15 mouse cellular contexts compared by ENCODE assay signal in genomic region chr11:81419112-81419511, GRCm38 (mm10).
"Had no signal": no experiment of that assay in that cellular context is flagged by ENCODE, and none has a peak within 500 bp of the region (broad histone marks: within the 10 kb centered on the region; RNA-seq: fewer than 3 reads in every experiment).

No protein-coding gene starts in this region.

- H3K9me3 ChIP-seq: intestine, embryonic 15.5 days; limb, embryonic 12.5 days; liver, embryonic 13.5 days; lung, embryonic 15.5 days; midbrain, embryonic 13.5 days had no signal

- H3K27ac ChIP-seq: intestine, embryonic 15.5 days; layer of hippocampus, adult 2 months; limb, embryonic 12.5 days; liver, embryonic 13.5 days; lung, embryonic 15.5 days; midbrain, embryonic 13.5 days; stomach, postnatal 0 days had no signal

- H3K4me3 ChIP-seq: intestine, embryonic 15.5 days; layer of hippocampus, adult 2 months; limb, embryonic 12.5 days; liver, embryonic 13.5 days; lung, embryonic 15.5 days; midbrain, embryonic 13.5 days had no signal

- H3K36me3 ChIP-seq: intestine, embryonic 15.5 days; limb, embryonic 12.5 days; liver, embryonic 13.5 days; lung, embryonic 15.5 days; midbrain, embryonic 13.5 days had no signal

- H3K4me1 ChIP-seq: intestine, embryonic 15.5 days; limb, embryonic 12.5 days; liver, embryonic 13.5 days; lung, embryonic 15.5 days; midbrain, embryonic 13.5 days had no signal

- H3K9ac ChIP-seq: intestine, embryonic 15.5 days; limb, embryonic 12.5 days; liver, embryonic 13.5 days; liver, postnatal 0 days; lung, embryonic 15.5 days; midbrain, embryonic 13.5 days had no signal

- H3K27me3 ChIP-seq: intestine, embryonic 15.5 days; limb, embryonic 12.5 days; liver, embryonic 13.5 days; lung, embryonic 15.5 days; midbrain, embryonic 13.5 days had no signal

- H3K4me2 ChIP-seq: intestine, embryonic 15.5 days; limb, embryonic 12.5 days; liver, embryonic 13.5 days; lung, embryonic 15.5 days; midbrain, embryonic 13.5 days had no signal

- ATAC-seq: intestine, embryonic 15.5 days; liver, postnatal 0 days; midbrain, embryonic 13.5 days had no signal

- DNase-seq: kidney, adult 18-20 months; kidney, postnatal 10 days; kidney, postnatal 4 days; liver; liver, embryonic 13.5 days; liver, postnatal 0 days; right cerebral cortex, postnatal 25 days; thymus, adult 18-20 months; thymus, postnatal 25 days had no signal
